Mouse (Mus musculus): ENCODE measurements at regions not wholly inside any gene's neighbourhood (a gene's known extent, or its start where the extent isn't known, plus 50 kb on each side); places are given as distances from the start of the nearest gene placed in this dataset.

- Histone ChIP-seq H3K9ac (ENCODE audit: low read depth, poor library complexity, severe bottlenecking) (no peak overlapping the region), H3K4me1 (ENCODE audit: control insufficient read depth, insufficient read depth, low read length) (no peaks in the 10 kb centered on the region), H3K27ac (ENCODE audit: insufficient read depth, low read length) (no peak overlapping the region), H3K9me3 (replicated peaks; ENCODE audit: control insufficient read depth, insufficient read depth, low read length, poor library complexity, severe bottlenecking) (0 out of 2 replicates have a peak, but pooled peaks cover 2% of the 10 kb centered on the region), H3K27me3 (ENCODE audit: control insufficient read depth, insufficient read depth, low read length, poor library complexity, severe bottlenecking) (no peaks in the 10 kb centered on the region), H3K4me3 (ENCODE audit: low read depth, low read length) (no peak overlapping the region), H3K36me3 (ENCODE audit: control insufficient read depth, insufficient read depth, low read length, poor library complexity, severe bottlenecking) (no peaks in the 10 kb centered on the region)
- TF ChIP-seq CTCF (IDR thresholded peaks at IDR 0.05; ENCODE audit: low read depth, low read length) (no peak), EP300 (IDR thresholded peaks at IDR 0.05; ENCODE audit: insufficient read depth, low read depth, low read length) (no peak), POLR2A (IDR thresholded peaks at IDR 0.05; ENCODE audit: insufficient read depth, low read length) (no peak)
Observed at GRCm38 (mm10) chr10:119005491-119005890, 135.5 kb upstream of the Dyrk2 start.

- no peak overlapping the region for H3K4me3 ChIP-seq (ENCODE audit: low read depth, low read length)
- H3K9ac ChIP-seq (ENCODE audit: low read depth, poor library complexity, severe bottlenecking) = no peak overlapping the region
- TF ChIP-seq EP300 (IDR thresholded peaks at IDR 0.05; ENCODE audit: insufficient read depth, low read depth, low read length) = no peak
- no peak for TF ChIP-seq CTCF (IDR thresholded peaks at IDR 0.05; ENCODE audit: low read depth, low read length)
- no peak for TF ChIP-seq POLR2A (IDR thresholded peaks at IDR 0.05; ENCODE audit: insufficient read depth, low read length)
Observed at GRCm38 (mm10) chr10:119004426-119004825, 134.4 kb upstream of the Dyrk2 start.

GRCm38 (mm10) chr10:119003839-119004238, 133.8 kb upstream of the Dyrk2 start:
- no peak for TF ChIP-seq EP300 (IDR thresholded peaks at IDR 0.05; ENCODE audit: insufficient read depth, low read depth, low read length)
- no peak for TF ChIP-seq CTCF (IDR thresholded peaks at IDR 0.05; ENCODE audit: low read depth, low read length)
- H3K4me3 ChIP-seq (ENCODE audit: low read depth, low read length) = no peak overlapping the region
- no peak overlapping the region for H3K27ac ChIP-seq (ENCODE audit: insufficient read depth, low read length)
- no peaks in the 10 kb centered on the region for H3K4me1 ChIP-seq (ENCODE audit: control insufficient read depth, insufficient read depth, low read length)
- H3K9ac ChIP-seq (ENCODE audit: low read depth, poor library complexity, severe bottlenecking) = no peak overlapping the region
- H3K27me3 ChIP-seq (ENCODE audit: control insufficient read depth, insufficient read depth, low read length, poor library complexity, severe bottlenecking) = no peaks in the 10 kb centered on the region
- H3K9me3 ChIP-seq (replicated peaks; ENCODE audit: control insufficient read depth, insufficient read depth, low read length, poor library complexity, severe bottlenecking) = 0 out of 2 replicates have a peak, but pooled peaks cover 2% of the 10 kb centered on the region
- H3K36me3 ChIP-seq (ENCODE audit: control insufficient read depth, insufficient read depth, low read length, poor library complexity, severe bottlenecking) = no peaks in the 10 kb centered on the region

More at GRCm38 (mm10) chr10:119004426-119004825, 134.4 kb upstream of the Dyrk2 start:
- Histone ChIP-seq H3K27me3 (ENCODE audit: control insufficient read depth, insufficient read depth, low read length, poor library complexity, severe bottlenecking) (no peaks in the 10 kb centered on the region), H3K4me1 (ENCODE audit: control insufficient read depth, insufficient read depth, low read length) (no peaks in the 10 kb centered on the region), H3K27ac (ENCODE audit: insufficient read depth, low read length) (no peak overlapping the region), H3K36me3 (ENCODE audit: control insufficient read depth, insufficient read depth, low read length, poor library complexity, severe bottlenecking) (no peaks in the 10 kb centered on the region), H3K9me3 (replicated peaks; ENCODE audit: control insufficient read depth, insufficient read depth, low read length, poor library complexity, severe bottlenecking) (0 out of 2 replicates have a peak, but pooled peaks cover 2% of the 10 kb centered on the region)

DNA sequence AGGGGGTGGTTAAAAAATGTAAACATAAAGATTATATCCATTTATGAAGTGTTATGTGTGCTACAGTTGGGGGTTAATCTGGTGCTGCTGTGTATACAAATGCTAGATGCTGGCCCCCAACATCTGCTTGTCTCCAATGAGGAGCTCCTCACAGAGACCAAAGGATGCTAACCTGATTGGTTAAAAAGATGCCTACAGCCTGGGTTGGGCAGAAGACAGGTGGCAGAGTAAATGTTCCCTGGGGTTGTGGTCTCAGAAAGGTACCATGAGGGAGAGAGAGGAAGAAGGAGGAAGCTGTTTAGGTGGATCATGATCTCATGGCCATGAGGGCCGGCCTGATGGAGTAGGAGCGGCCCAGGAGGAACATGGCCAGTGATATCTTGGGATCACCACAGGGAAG, 133.0 kb upstream of the Dyrk2 start:
- H3K4me1 ChIP-seq (ENCODE audit: control insufficient read depth, insufficient read depth, low read length) = no peaks in the 10 kb centered on the region

DNA sequence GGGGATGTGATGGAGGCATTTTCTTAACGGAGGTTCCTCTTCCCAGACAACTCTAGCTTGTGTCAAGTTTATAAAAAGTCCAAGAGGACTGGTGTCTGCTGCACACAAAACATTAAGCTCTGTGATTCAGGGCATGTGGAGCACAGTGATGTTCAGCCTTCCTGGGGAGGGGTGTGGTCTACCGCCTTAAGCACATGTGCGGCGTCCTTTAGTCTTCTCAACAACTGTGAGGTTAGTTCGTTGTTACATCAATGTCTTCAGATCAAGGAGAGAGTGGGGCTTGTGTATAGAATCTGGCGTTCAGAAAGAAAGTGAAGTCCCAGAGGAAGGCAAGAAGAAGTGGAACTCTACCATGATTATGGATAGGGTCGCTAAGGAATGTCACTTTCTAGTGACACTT, 131.9 kb upstream of the Dyrk2 start:
- Histone ChIP-seq H3K4me1 (ENCODE audit: control insufficient read depth, insufficient read depth, low read length) (no peaks in the 10 kb centered on the region), H3K36me3 (ENCODE audit: control insufficient read depth, insufficient read depth, low read length, poor library complexity, severe bottlenecking) (no peaks in the 10 kb centered on the region), H3K9me3 (replicated peaks; ENCODE audit: control insufficient read depth, insufficient read depth, low read length, poor library complexity, severe bottlenecking) (0 out of 2 replicates have a peak, but pooled peaks cover 2% of the 10 kb centered on the region), H3K9ac (ENCODE audit: low read depth, poor library complexity, severe bottlenecking) (no peak overlapping the region), H3K27me3 (ENCODE audit: control insufficient read depth, insufficient read depth, low read length, poor library complexity, severe bottlenecking) (no peaks in the 10 kb centered on the region), H3K27ac (ENCODE audit: insufficient read depth, low read length) (no peak overlapping the region), H3K4me3 (ENCODE audit: low read depth, low read length) (no peak overlapping the region)
- TF ChIP-seq POLR2A (IDR thresholded peaks at IDR 0.05; ENCODE audit: insufficient read depth, low read length) (no peak), EP300 (IDR thresholded peaks at IDR 0.05; ENCODE audit: insufficient read depth, low read depth, low read length) (no peak), CTCF (IDR thresholded peaks at IDR 0.05; ENCODE audit: low read depth, low read length) (no peak)

More for the DNA sequence above, 133.0 kb upstream of the Dyrk2 start:
- no peak for TF ChIP-seq POLR2A (IDR thresholded peaks at IDR 0.05; ENCODE audit: insufficient read depth, low read length)
- Histone ChIP-seq H3K36me3 (ENCODE audit: control insufficient read depth, insufficient read depth, low read length, poor library complexity, severe bottlenecking) (no peaks in the 10 kb centered on the region), H3K27me3 (ENCODE audit: control insufficient read depth, insufficient read depth, low read length, poor library complexity, severe bottlenecking) (no peaks in the 10 kb centered on the region), H3K9ac (ENCODE audit: low read depth, poor library complexity, severe bottlenecking) (no peak overlapping the region), H3K27ac (ENCODE audit: insufficient read depth, low read length) (no peak overlapping the region), H3K4me3 (ENCODE audit: low read depth, low read length) (no peak overlapping the region), H3K9me3 (replicated peaks; ENCODE audit: control insufficient read depth, insufficient read depth, low read length, poor library complexity, severe bottlenecking) (0 out of 2 replicates have a peak, but pooled peaks cover 2% of the 10 kb centered on the region)

GRCm38 (mm10) chr10:119001000-119001780, 131.2 kb upstream of the Dyrk2 start:
- Histone ChIP-seq H3K9me3 (replicated peaks; ENCODE audit: control insufficient read depth, insufficient read depth, low read length, poor library complexity, severe bottlenecking) (0 out of 2 replicates have a peak, but pooled peaks cover 2% of the 10 kb centered on the region), H3K9ac (ENCODE audit: low read depth, poor library complexity, severe bottlenecking) (no peak overlapping the region), H3K27me3 (ENCODE audit: control insufficient read depth, insufficient read depth, low read length, poor library complexity, severe bottlenecking) (no peaks in the 10 kb centered on the region), H3K4me1 (ENCODE audit: control insufficient read depth, insufficient read depth, low read length) (no peaks in the 10 kb centered on the region), H3K4me3 (ENCODE audit: low read depth, low read length) (no peak overlapping the region), H3K27ac (ENCODE audit: insufficient read depth, low read length) (no peak overlapping the region), H3K36me3 (ENCODE audit: control insufficient read depth, insufficient read depth, low read length, poor library complexity, severe bottlenecking) (no peaks in the 10 kb centered on the region)
- TF ChIP-seq EP300 (IDR thresholded peaks at IDR 0.05; ENCODE audit: insufficient read depth, low read depth, low read length) (no peak), POLR2A (IDR thresholded peaks at IDR 0.05; ENCODE audit: insufficient read depth, low read length) (no peak), CTCF (IDR thresholded peaks at IDR 0.05; ENCODE audit: low read depth, low read length) (no peak)
